Mouse (Mus musculus): Measurements from ENCODE around the gene Ang.

The Ang gene

DNA sequence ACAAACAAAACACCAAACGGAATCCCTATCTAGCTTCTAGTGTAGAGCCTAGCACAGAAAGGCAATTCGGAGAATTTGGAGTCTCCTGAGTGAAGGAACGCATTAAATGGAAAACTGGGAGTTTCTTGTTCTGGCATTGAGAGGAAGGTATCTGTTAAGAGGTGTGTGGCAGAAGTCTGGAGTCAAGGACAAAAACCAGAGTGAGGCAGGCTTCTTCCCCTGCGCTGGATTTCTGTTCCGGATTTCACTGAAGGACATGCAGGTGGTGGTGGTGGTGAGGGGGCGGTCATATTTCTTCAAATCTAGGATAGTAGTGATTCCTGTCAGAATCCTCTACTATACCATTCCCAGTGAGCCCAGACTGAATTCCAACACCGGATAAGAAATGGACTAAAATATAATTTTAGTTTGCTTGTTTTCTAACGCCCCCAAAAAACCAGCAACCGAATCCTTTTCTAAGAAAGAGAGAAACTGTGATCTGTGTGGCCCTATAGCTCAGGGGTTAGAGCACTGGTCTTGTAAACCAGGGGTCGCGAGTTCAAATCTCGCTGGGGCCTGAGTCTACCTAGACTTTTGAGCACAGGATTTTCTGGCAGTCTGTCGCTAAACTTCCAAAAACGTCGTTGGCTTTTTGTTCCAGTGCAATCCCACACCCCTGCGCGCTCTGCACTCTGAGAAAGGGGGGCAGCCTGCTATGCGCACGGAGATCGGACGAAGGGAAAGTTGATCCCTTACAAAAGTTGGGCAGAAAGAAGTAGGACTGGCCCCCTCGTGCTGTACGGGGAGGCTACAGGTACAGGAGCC, 2.6 kb upstream of the Ang start:
- WGBS: 1% methylated on average over 23 of the region's 23 CpGs

GRCm38 (mm10) chr14:51088970-51089673, 1.8 kb upstream of the Ang start:
- under 1% methylated on average over 34 of the region's 34 CpGs for WGBS

DNA sequence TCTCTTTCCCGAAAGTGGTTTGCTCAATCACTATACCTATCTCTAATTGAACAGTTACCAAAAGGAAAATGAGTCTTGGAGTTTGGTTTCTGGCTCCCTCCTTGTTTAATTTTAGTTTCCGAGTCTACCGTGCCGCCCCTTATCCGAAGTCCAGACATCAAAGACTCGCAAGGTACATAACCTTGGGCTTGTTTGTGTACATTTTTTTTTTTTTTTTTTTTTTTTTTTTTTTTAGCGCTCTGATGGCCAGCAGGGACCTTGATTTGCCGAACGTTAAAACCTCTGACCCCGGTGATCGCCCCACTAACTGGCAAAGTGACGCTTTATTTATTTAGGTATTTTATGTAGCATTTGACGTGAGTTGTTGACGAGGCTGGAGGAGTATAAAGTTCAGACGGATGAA, 1.3 kb upstream of the Ang start:
- WGBS: under 1% methylated on average over 15 of the region's 15 CpGs

- WGBS: under 1% methylated on average over 27 of the region's 27 CpGs
Observed at GRCm38 (mm10) chr14:51090077-51090781, 721 bp upstream of the Ang start.

DNA sequence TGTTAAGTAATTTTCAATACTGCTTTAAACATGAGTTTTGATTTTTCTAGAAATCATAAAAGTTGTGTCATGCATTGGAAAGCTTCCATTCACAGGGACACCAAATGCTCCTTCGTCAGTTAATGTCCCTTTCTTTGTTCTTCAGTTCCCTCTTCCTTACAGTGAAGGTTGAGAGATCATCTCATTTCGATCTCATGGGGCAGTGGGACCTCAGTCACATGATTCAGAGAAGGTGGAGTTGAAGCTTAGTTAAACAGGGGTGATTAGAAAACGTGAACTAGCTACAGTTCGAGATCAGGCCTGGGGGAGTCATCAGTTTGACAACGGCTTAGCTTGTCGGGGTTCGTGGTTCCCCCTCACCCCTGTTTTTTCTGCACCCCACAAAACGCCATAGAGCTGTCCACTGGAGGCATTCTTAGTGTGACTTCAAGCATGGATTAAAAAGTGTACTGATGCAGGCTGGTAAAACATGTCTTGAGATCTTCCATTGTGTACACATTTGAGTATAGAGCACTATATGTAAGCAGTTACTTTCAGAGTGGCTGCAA, 1.2 kb downstream of the Ang start:
- WGBS: 66% methylated on average over 8 of the region's 8 CpGs

DNA sequence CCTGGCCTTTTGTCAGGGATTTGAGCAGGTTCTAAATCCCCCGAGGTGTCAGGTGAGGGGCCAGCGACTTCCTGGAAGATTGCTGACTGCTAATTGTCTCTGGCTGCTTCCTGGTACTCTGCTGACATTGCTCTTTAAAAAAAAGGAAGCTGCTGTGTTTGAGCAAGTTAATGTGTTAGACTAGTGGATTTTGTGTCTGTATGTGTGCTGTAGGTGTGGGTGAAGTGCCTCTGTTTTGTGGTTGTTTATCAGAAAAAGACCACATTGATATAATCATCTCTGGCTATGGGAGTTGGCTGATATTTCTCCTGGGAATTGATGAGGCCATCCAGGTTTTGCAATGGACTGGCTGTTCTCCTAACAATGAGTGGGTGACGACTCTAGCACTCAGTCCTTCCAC, 2.5 kb downstream of the Ang start:
- WGBS: 49% methylated on average over 3 of the region's 3 CpGs

DNA sequence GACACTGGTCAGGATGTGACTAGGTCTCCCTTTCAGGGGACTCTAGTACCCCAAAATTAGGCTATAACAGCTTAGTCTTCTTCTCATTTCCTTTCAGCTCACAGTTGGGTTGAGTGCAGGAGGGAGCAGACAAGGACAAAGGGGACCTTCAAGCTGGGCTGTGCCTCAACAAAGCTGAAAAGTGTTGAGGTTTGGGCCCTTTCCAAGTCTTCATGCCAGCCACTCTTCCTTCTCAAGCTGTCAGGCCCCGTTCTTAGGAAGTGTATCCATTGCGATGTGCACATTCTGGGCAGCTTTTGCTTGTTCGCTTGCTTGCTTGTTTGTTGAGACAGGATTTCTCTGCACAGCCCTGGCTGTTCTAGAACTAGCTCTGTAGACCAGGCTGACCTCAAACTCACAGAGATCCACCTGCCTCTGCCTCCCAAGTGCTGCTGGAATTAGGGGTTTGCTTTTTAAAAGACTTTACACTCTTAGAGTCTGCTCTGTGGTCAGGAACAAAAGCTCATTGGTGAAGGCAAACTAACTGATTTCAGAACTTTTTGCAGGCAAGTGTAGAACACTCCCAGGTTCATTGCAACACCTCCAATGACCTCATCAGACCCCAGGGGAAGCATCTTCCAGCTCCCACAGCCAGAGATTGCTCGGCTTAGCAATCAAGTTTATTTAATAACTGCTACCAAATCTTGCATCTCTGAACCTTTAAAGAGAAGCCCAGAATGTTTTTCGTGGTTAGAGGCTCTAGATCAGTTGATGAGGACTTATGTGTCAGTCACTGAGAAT, 3.3 kb downstream of the Ang start:
- 67% methylated on average over 5 of the region's 5 CpGs for WGBS

DNA sequence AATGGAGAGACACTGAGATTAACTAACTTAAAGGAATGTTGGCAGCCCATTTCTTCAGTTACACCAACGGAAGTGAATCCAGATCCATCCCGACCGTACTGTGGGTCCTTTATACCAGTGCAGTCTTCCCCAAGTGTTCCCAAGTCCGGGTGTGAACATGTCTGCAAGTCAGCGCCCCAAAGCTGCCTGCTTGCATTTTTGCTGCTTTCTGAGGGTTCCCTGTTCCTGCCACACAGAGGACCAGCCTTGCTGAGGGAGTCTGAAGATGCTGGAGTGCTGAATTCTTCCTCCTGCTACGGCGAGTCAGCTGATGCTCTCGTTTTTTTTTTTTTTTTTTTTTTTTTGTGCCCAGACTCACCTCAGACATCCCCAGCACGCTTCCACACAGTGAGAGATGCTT, 4.0 kb downstream of the Ang start:
- WGBS: 77% methylated on average over 8 of the region's 9 CpGs

DNA sequence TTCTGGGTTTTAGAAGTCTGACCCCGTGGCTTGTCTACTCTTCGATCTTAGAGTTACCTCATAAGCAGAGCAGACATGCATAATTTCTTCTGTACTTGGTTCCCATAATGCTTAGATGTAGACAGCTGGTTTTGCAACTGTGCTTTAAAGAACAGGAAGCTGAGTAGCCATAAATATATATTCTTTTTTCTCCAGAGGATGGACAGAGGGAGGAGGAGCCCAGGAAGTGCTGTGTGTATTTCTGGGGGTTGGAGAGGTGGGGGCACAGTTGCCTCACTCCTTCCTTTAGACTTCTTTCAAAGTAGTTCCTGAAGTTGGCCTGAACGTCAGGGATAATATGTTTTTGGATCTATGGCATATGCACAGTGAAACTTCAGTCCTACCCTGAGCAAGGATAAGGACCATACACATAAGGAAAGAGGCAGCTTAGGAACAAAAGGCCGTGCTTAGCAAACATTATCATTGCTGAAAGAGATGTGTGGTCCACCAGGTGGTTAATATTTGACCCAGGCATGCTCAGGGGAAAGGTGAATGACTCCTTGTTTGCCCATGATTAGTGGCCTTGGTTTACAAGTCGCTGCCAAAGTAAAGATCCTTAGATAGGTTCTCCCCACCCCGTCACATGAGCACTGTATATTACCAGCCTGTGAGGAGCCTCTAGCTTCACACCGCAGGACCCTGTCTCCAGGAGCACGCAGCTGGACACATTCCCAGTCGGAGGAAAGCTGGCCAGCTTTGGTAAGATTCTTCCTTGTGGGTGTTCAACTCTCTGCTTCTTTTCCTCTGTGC, 5.0 kb downstream of the Ang start:
- WGBS: 52% methylated on average over 9 of the region's 9 CpGs

DNA sequence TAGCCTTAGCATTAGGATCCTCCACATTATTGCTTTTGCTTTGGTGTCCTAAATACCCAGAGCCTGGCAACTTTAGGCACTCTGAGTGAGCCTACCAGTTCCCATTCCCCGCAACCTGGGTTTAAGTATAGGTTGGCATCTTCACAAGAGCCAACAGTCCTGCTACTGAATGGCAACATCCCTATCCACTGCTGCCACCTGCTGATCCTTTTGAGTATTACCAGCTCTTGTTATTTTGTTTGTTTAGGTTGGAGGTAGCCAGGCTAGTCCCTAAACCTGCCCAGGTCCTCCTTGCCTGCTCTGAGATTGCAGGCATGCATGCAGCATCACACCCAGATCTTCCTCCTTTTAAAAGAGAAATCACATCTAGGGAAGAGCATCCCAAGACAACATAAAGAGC, 7.3 kb downstream of the Ang start:
- 6% methylated on average over 1 of the region's 1 CpGs for WGBS

GRCm38 (mm10) chr14:51098921-51099320, 8.0 kb downstream of the Ang start:
- WGBS: 95% methylated on average over 11 of the region's 11 CpGs

DNA sequence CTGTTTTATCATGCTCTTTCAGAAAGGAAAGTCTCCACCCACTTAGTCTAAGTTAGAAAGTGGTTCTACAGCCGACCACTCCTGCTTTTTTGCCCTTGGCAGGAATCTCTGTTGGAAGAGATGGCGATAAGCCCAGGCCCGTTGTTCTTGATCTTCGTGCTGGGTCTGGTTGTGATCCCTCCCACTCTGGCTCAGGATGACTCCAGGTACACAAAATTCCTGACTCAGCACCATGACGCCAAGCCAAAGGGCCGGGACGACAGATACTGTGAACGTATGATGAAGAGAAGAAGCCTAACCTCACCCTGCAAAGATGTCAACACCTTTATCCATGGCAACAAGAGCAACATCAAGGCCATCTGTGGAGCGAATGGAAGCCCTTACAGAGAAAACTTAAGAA, 10.3 kb downstream of the Ang start:
- WGBS: 79% methylated on average over 9 of the region's 9 CpGs

DNA sequence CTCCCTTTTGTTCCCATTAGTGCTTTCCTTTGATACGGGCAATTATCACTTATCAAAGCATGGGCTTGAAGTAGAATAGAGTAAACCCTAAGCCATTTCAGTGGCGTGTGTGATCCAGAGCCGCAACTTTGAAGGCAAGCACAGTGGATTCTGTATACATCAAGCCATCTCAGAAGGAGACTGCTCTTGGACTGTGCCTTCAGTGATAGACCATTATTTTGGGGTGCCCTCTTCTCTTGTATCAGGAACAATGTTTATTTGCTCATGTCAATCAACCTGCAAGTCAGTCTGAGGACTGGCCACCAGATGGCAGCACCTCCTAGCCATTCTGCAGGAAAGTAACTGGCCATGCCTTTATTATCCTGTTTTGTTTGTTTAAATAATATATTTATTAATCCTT, 12.3 kb downstream of the Ang start:
- WGBS: 55% methylated on average over 3 of the region's 3 CpGs

DNA sequence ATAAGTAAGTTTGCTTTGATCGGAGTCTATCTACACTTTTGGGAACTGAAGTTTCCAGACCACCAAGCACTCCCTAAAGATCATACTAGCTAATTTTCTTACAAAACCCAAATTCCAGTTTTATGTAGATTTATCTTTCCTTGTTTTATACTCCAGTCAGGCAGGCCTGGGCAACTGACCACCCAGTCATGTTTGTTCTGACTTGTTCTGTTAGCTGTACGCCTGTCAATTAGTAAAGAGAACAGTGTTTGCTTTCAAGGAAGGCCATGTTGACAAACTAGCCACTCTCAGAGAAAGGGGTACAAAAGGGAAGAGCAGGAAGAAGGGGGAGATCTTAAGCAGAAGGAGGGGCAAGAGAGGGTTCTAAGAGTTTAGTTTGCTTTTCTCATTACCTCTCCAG, 13.4 kb downstream of the Ang start:
- 89% methylated on average over 2 of the region's 2 CpGs for WGBS

DNA sequence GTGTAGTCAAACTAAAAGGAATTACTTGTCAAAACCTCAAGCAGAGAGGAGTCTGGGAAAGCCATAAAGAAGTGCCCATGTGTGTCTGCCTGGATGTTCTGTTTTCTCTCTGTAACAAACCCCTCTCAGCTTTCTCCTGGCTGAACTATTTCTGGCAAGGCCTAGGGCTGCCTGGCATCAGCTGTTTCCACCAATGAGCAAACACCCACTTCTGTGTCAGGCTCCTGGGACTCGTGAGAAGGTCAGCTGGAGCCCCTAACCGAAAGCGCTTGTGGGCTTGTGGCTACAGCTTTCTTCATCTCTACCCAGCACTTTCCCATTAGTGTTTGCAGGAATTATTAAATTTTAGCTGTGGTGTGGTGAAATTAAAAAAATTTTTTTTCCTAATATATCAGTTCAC, 21.0 kb downstream of the Ang start:
- WGBS: 70% methylated on average over 3 of the region's 3 CpGs

DNA sequence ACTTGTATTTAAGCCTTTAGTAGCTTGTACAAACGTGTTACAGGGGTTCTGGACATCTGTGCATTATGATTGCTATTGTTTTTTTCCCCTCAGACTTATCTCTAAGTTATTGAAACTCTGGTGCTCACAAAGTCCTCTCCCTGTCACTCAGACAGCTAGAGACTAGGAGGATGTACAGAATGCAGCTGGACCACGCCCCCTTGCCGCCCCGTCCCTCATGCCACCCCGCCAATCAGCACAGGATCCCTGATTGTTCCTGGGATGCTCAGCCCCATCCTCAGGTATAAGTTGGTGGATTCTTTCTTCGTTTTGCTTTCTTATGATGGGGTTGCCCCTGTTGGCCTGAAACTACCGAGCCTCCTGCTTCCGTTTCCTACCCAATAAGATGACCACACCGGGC, 22.5 kb downstream of the Ang start:
- 63% methylated on average over 9 of the region's 9 CpGs for WGBS

- WGBS: 74% methylated on average over 12 of the region's 12 CpGs
Observed at GRCm38 (mm10) chr14:51113916-51114560, 23.1 kb downstream of the Ang start, which contains the start of gene Eddm3b. Eddm3b (plus strand) TSS chr14:51114426.

GRCm38 (mm10) chr14:51125684-51126083, 34.7 kb downstream of the Ang start:
- WGBS: 86% methylated on average over 6 of the region's 6 CpGs

- WGBS: 84% methylated on average over 2 of the region's 2 CpGs
Observed at GRCm38 (mm10) chr14:51127648-51128258, 36.8 kb downstream of the Ang start.

All from cerebral cortex, adult 2 months (tissue).